Mouse (Mus musculus): ENCODE measurements around the gene Ctsf.
A peak's percentile ranks its signal among the peaks of the same experiment; 100 is the strongest.
"Not testable (repeated sequence)": the region's sequence is repeated elsewhere in the genome, so short reads cannot be mapped to it uniquely, and the experiment has no call there.

Gene Ctsf

DNA sequence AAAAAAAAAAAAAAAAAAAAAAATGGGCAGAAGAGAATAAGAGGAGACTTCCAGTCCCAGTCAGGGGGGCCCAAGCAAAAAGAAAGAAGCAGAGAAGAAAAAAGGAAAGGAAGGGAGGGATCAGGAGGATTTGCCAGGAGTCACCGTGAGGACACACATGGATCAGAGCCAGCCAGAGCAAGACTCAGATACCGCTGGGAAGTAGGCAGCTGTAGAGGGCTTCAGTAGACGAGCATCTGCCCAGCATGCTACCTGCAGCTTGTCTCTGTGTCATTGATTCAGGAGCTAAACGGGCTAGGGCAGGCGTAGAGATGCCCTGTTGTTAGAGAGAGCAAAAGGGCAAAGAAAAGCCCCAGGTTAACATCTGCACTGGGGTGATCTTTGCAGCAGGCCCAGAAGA lies 4.6 kb upstream of the Ctsf start:
- no peak for DNase-seq

DNA sequence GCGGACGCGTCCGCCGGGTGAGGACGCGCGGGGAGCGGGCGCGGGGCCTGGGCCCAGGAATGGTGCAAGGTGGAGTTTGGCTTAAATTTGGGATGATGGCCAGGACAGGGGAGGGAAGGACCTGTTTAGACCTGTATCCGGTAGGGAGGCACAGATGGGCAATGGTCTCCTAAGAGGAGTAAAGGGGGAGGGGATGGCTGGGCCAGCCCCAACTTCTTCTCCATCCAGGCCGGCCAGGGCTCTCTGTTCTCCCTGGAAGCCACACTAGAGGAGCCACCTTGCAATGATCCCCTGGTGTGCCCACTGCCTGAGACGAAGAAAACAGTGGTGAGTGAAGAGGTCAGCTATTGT lies 515 bp downstream of the Ctsf start:
- DNase-seq: no peak

DNA sequence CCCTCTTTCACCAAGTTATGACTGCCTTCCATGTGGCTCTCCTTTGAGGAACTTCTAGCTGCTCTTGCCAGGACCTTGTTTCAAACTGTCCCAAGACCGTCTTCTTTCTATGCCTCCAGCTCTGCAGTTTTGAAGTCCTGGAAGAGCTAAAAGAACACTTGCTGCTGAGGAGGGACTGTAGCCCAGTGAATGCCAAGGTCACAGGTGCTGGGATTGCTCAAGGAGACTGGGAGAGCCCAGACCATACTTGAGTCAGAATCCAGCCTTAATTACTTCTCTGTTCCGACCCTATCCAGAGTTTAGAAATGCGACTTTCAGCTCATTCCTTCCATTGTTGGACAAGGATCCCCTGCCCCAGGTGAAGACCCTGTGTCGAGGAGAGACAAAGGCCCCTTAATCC lies 1.0 kb downstream of the Ctsf start:
- no peak for DNase-seq

DNA sequence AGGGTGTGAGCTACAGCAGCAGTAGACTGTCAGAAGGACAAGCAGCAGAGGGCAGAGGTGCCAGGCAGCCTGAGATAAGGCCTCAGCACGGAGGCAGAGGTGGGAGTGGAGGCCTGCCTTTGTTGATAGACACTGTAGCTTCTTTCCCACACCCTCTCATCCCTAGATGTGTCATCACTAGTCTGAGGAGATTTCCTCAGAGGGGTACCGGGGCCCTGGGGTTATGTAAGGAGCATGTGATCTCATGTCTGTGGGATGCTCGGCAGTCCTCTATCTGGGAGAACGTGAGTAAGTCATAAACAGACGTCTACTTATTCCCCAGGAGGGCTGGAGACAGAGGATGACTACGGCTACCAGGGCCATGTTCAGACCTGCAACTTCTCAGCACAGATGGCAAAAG lies 4.2 kb downstream of the Ctsf start:
- no peak for DNase-seq

DNA sequence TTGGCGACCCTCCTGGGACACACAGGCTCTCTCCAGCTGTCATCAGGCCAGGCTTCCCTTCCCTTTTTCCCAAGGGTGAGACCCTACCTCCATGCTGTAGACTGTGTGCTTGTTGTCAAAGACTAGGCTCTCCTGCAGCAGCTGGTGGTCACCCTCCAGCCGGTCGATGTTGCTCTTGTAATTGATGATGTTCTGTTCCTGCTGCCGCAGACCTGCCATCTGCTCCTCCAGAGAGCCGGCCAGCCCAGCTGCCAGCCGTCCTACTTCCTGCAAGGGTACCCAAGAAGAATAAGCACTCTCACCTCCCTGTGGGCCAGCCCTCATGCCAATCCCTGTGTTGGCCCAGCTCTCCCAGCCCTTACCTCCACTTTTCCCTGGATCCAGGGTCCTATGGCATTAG lies 8.1 kb downstream of the Ctsf start:
- no peak for DNase-seq

DNA sequence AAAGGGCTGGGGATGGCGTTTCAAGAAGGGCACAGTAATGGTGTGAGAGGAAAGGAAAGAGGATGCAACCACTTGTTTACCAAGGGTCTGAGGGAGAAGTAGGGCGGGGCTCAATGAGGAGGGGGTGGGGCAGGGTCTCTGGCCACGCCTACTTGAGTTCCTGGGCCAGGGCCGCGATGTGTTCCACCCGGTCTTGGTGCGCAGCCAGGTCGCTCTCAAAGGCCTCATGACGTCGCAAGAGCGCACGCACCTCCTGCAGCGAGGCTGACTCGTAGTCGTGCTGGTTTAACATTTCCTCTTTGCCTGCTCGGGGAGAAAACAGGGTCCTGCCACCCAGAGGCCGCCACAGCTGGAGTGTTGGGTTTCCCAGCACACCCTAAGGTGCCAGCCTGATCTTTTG lies 10.2 kb downstream of the Ctsf start:
- peak; percentile 31 for DNase-seq

DNA sequence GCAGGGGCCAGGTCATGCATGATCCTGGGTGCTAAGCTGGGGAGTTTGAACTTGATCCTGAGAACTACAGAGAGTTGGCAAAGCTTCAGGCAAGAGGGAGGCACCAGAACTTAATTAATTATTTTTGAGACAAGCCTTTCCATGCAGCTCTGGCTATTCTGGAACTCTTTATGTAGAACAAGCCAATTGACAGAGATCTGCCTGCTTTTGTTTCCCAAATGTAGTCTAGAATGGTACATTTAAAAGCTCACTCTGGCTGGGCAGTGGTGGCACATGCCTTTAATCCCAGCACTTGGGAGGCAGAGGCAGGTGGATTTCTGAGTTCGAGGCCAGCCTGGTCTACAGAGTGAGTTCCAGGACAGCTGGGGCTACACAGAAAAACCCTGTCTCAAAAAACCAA lies 19.7 kb downstream of the Ctsf start:
- not testable (repeated sequence) for DNase-seq

DNA sequence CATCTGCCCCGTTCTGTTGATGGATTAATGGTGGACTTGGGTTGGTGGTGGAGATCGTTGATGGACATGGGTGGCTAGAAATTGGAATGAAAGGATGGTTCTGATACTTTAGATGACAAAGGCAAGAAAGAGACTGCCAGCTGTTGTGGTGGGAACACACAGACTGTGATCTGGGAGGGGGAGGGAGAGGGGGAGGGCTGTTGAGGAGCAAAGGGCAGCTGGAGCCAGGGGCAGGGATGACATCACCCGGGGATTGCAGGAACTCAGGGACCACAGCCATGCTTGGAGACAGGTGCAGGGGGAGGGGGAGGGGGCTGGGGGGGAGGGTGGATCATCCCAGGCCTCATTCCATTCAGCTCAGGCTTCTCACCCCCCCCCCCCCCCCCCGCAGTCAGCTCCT lies 21.3 kb downstream of the Ctsf start:
- DNase-seq: no peak

DNA sequence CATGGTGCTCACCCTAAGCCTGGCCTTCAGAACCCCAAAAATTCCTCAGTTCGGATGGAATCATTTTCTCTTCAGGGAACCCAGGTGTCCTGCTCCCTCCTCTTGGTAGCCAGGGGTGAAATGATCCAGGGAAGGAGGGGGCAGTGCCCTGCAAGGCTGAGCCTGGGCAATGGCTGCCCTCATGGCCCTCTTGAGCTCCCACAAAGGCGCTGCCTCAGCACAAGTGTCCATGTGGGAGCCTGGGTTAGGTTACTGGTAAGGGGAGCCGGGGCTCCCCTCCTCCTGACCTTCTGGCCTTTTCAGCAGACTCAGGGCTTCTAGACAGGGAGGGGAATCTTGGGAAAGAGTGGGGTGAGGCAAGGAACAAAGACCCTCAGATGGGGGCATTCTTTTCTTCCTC lies 21.8 kb downstream of the Ctsf start:
- DNase-seq: no peak

DNA sequence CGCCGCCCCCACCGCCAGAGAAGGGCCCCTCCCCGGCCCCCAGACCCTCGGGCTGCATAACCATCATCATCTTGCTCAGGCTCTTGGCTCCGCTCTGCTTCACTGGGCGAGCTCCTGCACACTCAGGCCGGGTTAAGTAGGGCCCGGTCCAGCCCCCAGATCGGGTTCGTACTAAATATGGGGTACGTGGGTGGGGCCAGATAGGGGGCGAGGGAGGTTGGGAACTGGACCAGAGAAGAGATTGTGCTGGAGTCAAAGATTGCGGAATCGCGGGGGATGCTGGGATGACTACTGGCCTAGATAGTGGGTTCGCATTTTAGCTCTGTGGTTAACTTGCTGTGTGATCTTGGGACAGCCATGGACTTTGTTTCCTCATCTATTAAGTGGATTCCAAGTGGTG lies 22.9 kb downstream of the Ctsf start, which contains the start of gene Actn3:
Gene Actn3 (minus strand): TSS at position 125 of the 400 bp plus-strand sequence.
- DNase-seq: peak; percentile 40

DNA sequence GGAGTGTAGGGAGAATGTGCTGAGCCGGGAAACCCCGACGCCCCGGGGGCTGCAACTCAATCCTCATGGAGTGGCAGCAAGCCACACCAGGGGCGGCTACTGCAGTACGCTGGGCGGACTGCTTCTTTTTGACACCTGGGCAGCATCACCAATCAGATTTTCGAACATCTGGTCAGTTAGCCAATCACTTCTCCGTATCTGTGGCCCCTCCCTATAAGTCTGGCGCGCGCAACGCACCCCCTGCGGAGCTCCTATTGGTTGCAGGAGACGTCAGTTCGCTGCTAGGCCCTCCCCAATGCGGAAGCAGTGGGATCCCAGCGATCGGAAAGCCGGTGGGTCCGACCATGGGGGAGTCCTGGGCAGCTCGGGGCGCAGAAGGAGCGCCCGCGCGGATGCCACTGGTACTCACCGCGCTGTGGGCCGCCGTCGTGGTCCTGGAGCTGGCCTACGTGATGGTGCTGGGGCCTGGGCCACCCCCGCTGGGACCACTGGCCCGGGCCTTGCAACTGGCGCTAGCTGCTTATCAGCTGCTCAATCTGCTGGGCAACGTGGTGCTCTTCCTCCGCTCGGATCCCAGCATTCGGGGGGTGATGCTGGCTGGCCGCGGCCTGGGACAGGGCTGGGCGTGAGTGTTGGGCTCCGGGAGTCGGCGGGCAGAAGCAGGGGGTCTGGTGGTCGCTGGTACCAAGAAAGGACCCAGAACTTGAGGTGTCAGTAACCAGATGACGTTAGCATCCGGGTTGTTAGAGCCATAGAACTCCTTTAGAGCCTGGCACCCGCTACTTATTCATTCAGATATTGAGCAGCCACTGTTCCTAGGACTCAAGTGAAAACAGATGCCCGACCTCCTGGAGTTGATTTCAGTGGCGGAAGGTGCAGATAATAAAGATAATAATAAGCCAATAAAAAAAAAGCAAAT lies 23.7 kb downstream of the Ctsf start, which contains the start of gene Zdhhc24:
Gene Zdhhc24 (plus strand): TSS at position 264 of the 919 bp plus-strand sequence.
- DNase-seq: peak; percentile 95

DNA sequence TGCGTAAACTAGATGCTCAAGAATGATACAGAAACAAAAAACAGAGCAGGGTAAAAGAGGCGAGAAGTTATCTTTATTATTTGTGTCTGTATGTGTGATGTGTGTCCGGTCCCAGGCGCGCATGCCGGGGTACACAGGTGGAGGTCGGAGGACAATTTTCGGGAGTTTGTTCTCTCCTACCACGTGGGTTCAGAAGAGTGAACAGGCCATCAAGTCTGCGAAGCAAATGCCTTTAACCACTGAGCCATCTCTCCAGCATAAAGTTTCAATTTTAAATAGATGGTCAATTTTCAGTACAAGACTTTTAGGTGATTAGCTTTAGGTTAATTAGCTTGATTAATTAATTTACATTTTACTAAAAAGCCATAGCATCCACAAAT lies 24.4 kb downstream of the Ctsf start:
- DNase-seq: no peak

DNA sequence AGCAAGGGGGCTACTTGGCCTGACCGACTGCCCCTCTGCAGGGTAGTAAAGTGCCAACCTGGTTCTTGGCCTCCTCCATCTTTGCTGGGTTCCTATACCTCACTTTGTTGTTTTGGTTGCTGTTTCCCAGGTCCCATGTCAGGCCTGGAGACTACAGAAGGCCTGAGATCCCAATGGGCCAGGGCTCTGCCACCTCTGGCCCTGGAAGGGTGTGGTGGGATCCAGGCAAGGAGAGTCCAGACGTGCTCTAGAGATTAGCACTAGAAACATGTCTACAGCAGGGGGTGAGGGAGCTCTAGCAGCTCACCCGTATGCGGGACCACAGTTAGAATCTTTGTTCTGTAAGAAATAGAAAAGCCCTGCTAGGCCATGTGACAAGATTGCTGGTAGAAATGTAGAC lies 29.0 kb downstream of the Ctsf start:
- no peak for DNase-seq

DNA sequence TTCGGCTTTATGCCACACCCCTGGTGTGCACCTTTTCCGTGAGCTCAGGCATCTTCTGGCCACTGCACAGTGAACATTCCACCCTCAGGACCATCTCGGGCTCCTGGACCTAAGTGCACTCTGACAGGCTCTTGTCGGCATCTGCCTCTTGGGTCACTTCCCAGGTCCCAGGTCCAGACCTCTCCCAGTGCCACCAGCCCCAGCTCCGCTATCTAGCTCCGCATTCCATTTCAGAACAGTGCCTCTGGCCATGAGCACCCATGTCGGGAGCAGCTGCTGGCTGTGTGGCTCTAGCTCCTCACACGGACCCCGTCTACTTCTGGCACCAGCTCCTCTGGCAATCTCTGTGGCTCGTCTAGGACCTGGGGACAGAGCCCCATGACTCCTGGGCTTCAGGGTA lies 34.9 kb downstream of the Ctsf start:
- DNase-seq: no peak

DNA sequence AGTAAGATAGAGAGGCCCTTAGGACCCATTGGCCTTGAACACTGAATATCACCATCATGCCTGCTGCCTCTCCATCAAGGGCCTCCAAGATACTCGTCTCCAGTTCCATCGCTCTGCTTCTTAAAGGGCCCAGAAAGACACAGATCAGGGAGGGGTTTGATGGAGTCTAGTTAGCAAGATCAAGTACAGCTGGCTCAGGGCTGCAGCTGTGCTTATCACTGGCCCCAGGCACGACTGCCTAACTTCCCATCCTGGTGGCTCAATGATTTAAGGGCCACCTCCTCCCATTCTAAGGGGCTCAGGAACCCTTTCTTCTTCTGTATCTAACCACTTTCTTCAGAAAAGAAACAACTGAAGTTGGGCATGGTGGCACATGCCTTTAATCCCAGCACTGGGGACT lies 36.9 kb downstream of the Ctsf start:
- no peak for DNase-seq

DNA sequence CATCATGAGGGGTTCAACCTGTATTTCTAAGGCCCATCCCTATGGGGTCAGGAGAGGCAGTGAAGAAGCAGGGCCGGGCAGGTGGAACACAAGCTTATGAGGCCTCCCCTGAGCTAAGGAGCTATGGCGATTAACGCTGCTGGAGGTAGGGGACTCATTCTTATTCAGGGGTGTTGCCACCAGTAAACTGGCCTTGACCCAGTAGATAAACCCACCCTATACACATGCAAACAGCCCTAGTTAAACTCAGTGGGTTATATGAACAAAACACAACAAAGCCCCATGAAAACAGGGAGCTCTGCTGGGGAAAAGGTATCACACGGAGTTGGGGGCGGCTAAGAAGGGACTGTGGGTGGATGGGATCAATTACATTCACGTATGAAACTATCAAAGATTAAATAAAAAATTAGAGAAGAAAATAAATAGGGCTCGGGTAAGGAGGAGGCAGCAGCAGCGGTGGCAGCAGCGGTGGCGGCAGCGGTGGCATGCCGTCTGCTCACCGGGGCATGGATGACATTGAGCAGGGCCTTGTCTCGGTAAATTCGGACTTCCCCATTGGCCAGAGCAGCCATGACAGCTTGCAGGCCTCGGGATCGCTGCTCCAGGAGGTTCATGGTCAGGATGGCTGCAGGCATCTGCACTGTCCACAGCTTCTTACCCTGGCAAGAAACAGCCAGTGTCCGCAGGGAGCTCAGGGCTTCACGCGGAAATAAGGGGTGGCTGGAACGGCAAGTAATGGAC lies 42.0 kb downstream of the Ctsf start:
- no peak for DNase-seq

DNA sequence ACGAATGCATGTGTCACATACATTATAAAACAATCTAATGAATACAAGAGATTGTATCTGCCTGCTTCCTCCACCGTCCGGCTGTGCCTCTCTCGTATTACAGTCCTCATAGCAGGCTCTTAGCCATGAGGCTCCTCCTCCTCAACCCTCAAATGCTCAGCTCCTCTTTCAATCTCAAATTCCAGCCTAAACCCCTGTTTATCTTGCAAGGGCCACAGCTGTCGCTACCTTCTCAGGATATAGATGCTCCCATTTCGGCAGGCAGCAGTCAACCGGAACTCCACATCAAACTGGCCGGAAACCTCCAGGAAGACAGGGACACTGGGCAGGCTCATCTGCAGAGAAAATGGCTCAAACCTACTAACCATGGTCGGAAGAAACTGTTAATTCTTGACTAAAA lies 44.0 kb downstream of the Ctsf start:
- no peak for DNase-seq

DNA sequence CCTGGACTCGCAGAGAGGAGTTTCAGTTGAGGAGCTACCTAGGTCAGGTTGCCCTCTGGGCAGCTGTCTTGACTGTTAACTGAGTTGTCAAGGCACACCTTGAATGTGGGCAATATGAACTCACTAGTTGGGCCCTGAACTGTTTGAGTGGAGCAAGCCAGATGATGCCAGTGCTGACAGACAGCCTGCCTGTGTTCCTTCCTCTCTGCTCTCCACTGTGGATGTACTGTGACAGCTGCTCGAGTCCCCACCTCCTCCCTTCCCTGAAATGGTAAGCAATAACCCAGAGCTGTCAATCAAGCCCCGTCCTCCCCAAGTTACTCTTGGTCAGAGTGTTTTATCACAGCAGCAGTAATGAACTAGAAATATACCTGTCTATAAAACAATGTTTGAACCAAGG lies 45.0 kb downstream of the Ctsf start:
- DNase-seq: no peak

DNA sequence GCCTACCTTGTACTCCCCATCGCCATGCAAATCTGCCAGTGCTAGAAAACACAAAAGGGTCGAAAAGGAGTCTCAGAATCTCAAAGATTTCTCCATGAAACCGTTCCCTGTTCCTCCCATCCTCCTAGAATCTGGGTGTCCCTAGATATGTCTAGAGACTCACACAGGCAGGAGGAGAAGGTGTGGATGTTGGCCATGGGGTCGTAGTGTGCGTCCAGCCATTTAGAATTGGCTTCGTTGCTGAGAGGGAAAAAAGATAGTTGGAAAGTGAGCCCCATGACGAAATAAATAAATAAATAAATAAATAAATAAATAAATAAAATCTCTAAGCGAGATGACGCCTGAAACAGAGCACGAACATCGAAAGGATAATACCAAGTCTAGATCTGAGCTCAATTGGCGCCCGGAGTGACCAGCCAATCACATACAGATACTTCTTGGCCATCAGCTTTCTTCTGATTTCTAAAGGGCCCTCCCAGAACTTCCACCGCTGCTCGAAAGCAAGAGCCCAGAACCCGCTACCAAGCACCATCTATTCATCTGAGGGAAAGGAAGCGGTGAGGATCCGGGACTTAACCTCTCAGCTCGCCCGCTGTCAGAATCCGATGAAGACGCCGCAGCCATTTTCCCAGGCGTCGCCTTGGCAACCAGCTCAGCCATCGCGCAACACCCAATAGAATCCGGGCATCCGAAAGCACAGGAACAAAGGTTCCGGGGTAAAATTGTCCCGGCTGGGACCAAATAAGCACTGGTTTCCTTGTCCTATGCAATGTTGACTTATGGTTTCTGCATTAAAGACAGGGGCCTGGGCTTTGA lies 51.3 kb downstream of the Ctsf start, which contains the start of gene Bbs1:
Gene Bbs1 (minus strand): TSS at position 650 of the 816 bp plus-strand sequence.
- peak; percentile 80 for DNase-seq

DNA sequence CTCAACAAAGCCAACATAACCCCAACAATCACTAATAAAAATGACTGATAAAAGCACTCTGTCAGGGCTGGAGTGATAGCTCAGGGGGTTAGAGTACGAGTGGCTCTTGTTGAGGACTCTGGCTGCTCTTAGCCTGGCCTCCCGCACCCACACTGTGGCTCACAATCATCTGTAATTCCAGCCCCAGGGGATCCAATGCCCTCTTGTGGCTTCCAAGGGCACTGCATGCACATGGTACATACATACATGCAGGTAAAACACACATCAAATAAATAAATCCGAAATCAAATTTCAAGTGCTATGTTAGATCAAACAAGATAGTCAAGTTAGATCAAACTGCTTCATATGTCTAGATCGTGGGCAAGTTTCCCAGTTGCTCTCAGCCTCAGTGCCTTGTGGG lies 53.2 kb downstream of the Ctsf start:
- DNase-seq: peak; percentile 24

DNA sequence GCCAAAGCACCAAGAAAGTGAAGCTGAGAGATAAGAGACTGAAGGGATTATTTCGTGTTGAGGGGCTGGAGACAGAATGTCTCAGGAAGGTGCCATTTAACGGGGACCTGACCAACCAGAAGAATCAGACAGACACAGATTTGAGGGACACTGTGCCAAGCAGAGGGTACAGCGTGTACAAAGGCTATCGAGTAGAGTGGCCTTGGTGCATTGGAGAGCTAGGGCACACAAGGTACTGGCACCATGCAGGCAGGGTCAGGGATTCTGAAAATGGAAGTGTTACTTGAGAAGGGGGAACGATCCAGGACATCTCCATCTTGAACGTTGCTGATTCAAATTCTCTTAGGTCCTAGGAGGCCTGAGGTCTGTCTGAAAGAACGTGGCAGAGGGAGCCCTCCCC lies 54.4 kb downstream of the Ctsf start:
- no peak for DNase-seq

Measured in lung, postnatal 14 days (tissue).